Mouse (Mus musculus) liver, embryonic 14.5 days (tissue): ENCODE data around the gene Kif17. TPM values are rescaled to one million over a fixed set of nuclear protein-coding genes. Genes with fewer than 3 reads are reported as not detected.

Source experiments
- ATAC-seq: fragments of 200-750 bp; cut with Nextera tagmentation; 2 replicates; pipeline ENCODE4 v1.8.0; 2017; ENCODE audit warnings: moderate number of reproducible peaks, mild to moderate bottlenecking, moderate library complexity; ENCODE audit not compliant: insufficient read depth
- DNase-seq, 3 experiments: peaks; one replicate each; pipeline ENCODE4 v3.0.0-alpha.2; 2012 to 2013; ENCODE audit warnings: low read depth in 3 of 3, low spot score in 3 of 3
- H3K27ac ChIP-seq: fragments of 300-500 bp; sonication (generic); 2 replicates; pipeline ENCODE4 v1.5.1; 2014; ENCODE audit warnings: moderate library complexity, mild to moderate bottlenecking, control low read depth, inconsistent platforms
- H3K27me3 ChIP-seq: fragments of 300-500 bp; sonication (generic); 2 replicates; pipeline ENCODE4 v1.6.1; 2014; ENCODE audit warnings: mild to moderate bottlenecking, low read length, moderate library complexity; ENCODE audit not compliant: control insufficient read depth, insufficient read depth
- H3K36me3 ChIP-seq: fragments of 300-500 bp; sonication (generic); replicated peaks from 2 replicates; pipeline ENCODE4 v1.6.1; 2014; ENCODE audit warnings: low read depth; ENCODE audit not compliant: control insufficient read depth, insufficient read depth
- H3K4me1 ChIP-seq, 2 experiments: fragments of 200-500 bp in 1 of 2; fragments of 300-500 bp in 1 of 2; sonication (generic) in 1 of 2; replicated peaks; 2 replicates each; pipeline ENCODE4 v1.6.1; 2012 to 2014; ENCODE audit warnings: antibody characterized with exemption in 1 of 2, inconsistent platforms in 1 of 2, low read length in 1 of 2; ENCODE audit not compliant: control insufficient read depth in 2 of 2, insufficient read depth in 2 of 2
- H3K4me2 ChIP-seq: fragments of 300-500 bp; sonication (generic); 2 replicates; pipeline ENCODE4 v1.6.1; 2014; ENCODE audit warnings: low read depth, mild to moderate bottlenecking, control low read depth, moderate library complexity
- H3K4me3 ChIP-seq, 2 experiments: fragments of 200-500 bp in 1 of 2; fragments of 300-500 bp in 1 of 2; sonication (generic) in 1 of 2; 2 replicates each; pipeline ENCODE4 v1.5.1; 2012 to 2014; ENCODE audit warnings: low read depth in 2 of 2, low read length in 2 of 2, mild to moderate bottlenecking in 2 of 2, control low read depth in 1 of 2, inconsistent platforms in 1 of 2, moderate library complexity in 1 of 2; ENCODE audit not compliant: insufficient read depth in 1 of 2
- H3K9ac ChIP-seq: fragments of 300-500 bp; sonication (generic); replicated peaks from 2 replicates; pipeline ENCODE4 v1.6.1; 2014; ENCODE audit warnings: mild to moderate bottlenecking, control low read depth, moderate library complexity
- H3K9me3 ChIP-seq: fragments of 300-500 bp; sonication (generic); 2 replicates; pipeline ENCODE4 v1.6.1; 2016; ENCODE audit warnings: low read length, mixed read lengths; ENCODE audit not compliant: control insufficient read depth
- CTCF ChIP-seq: IDR thresholded peaks from 2 replicates; pipeline ENCODE4 v1.5.1; 2016; ENCODE audit warnings: antibody characterized with exemption, low read depth, control low read depth
- EP300 ChIP-seq: IDR thresholded peaks from 2 replicates; pipeline ENCODE4 v1.6.1; 2016; ENCODE audit warnings: antibody characterized with exemption, low read depth
- WGBS: fragments of 180-500 bp; shearing (Covaris S2); extraction: QIAGEN DNeasy Blood & Tissue Kit; methylation state at CpG from one replicate; pipeline ENCODE4 v1.1.7; 2014; ENCODE audit not compliant: insufficient replicate concordance; 5-methylcytosine and 5-hydroxymethylcytosine counted together
- microRNA-seq: library from miRNA; unstranded; fragments of <30 nt; microRNA quantifications from one replicate; pipeline ENCODE4, GENCODE M21; 2016
- polyA plus RNA-seq, 2 experiments: library from polyadenylated mRNA; depleted of rRNA in 1 of 2; stranded (reverse) in 1 of 2; unstranded in 1 of 2; fragments of >200 nt; fragmentation: Nextera tagmentation in 1 of 2; extraction: Ambion mirVana in 1 of 2; gene quantifications; 2 replicates each; pipeline versions ENCODE4 v1.2.1 to v1.2.3; 2012 to 2014

The Kif17 gene
- polyA plus RNA-seq, 2 experiments: 0.06 to 0.19 TPM

DNA sequence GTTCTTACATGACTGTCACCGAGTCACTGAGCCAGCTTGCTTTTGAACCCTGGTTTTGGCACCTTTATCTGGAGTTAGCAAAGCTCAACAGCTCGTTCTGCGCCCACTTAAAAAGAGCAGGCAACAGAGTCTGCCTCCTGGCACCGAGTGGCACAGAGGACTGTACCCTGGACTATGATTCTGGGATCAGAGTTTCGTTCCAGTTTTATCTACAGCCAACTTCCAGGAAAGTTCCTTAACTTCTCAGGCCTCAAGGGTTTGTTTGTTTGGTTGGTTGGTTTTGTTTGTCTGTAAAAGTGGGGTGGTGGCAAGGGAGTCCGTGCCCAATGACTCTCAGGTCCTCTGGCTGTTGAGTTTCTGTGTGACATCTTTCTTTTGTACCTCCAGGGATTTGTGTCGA lies 98.5 kb downstream of the Kif17 start:
- no peaks in the 10 kb centered on the region for H3K36me3 ChIP-seq
- no peak overlapping the region for H3K4me3 ChIP-seq
- no peak overlapping the region for H3K9ac ChIP-seq
- peaks cover 0 to 2% of the 10 kb centered on the region in 2 experiments; a peak in 1 of 4 replicates for H3K4me1 ChIP-seq
- no peak for ATAC-seq
- no peak for DNase-seq
- TF ChIP-seq CTCF: no peak
- no peak for TF ChIP-seq EP300
- 54% methylated on average over 7 of the region's 7 CpGs for WGBS
- no peaks in the 10 kb centered on the region for H3K27me3 ChIP-seq
- no peaks in the 10 kb centered on the region for H3K9me3 ChIP-seq
- no peak overlapping the region for H3K27ac ChIP-seq
- H3K4me2 ChIP-seq: no peak overlapping the region

Small RNAs within 50 kb of the gene (microRNA-seq; reads per million reads assigned to microRNA genes)
- not detected for gene Gm27646
- gene Mir7019: not detected

Other genes with a start within 250 kb of the Kif17 start
- gene Hp1bp3, start 34.1 kb upstream of the Kif17 start, polyA plus RNA-seq (2012; rRNA removed): 25.2 and 34.7 TPM in 2 replicates
- 36.1 and 41.9 TPM in 2 replicates for gene Hp1bp3, start 34.1 kb upstream of the Kif17 start, polyA plus RNA-seq (2014; fragmentation: Nextera tagmentation; extraction: Ambion mirVana)
- gene Sh2d5, start within 50 bp of the Kif17 start, polyA plus RNA-seq (2012; rRNA removed): 0.68 and 1.2 TPM in 2 replicates
- gene Sh2d5, start within 50 bp of the Kif17 start, polyA plus RNA-seq (2014; fragmentation: Nextera tagmentation; extraction: Ambion mirVana): 0.27 and 0.47 TPM in 2 replicates
- gene Ddost, start 54.3 kb downstream of the Kif17 start, polyA plus RNA-seq (2012; rRNA removed): 83.1 and 91.7 TPM in 2 replicates
- gene Ddost, start 54.3 kb downstream of the Kif17 start, polyA plus RNA-seq (2014; fragmentation: Nextera tagmentation; extraction: Ambion mirVana): 135 and 141 TPM in 2 replicates
- 13.2 and 14.3 TPM in 2 replicates for gene Pink1, start 75.9 kb downstream of the Kif17 start, polyA plus RNA-seq (2012; rRNA removed)
- gene Pink1, start 75.9 kb downstream of the Kif17 start, polyA plus RNA-seq (2014; fragmentation: Nextera tagmentation; extraction: Ambion mirVana): 15.7 and 19.2 TPM in 2 replicates
- gene Cda, start 117.6 kb downstream of the Kif17 start, polyA plus RNA-seq (2012; rRNA removed): 2.6 and 2.7 TPM in 2 replicates
- gene Cda, start 117.6 kb downstream of the Kif17 start, polyA plus RNA-seq (2014; fragmentation: Nextera tagmentation; extraction: Ambion mirVana): 3.3 and 3.7 TPM in 2 replicates
- gene Fam43b, start 146.1 kb downstream of the Kif17 start, polyA plus RNA-seq (2012; rRNA removed): not detected in 2 replicates
- gene Fam43b, start 146.1 kb downstream of the Kif17 start, polyA plus RNA-seq (2014; fragmentation: Nextera tagmentation; extraction: Ambion mirVana): not detected in 2 replicates
- gene Mul1, start 184.2 kb downstream of the Kif17 start, polyA plus RNA-seq (2012; rRNA removed): 3.8 and 4.3 TPM in 2 replicates
- 7.7 and 8.7 TPM in 2 replicates for gene Mul1, start 184.2 kb downstream of the Kif17 start, polyA plus RNA-seq (2014; fragmentation: Nextera tagmentation; extraction: Ambion mirVana)
- gene Camk2n1, start 203.9 kb downstream of the Kif17 start, polyA plus RNA-seq (2012; rRNA removed): 2.3 and 2.6 TPM in 2 replicates
- 1.1 TPM in 2 replicates for gene Camk2n1, start 203.9 kb downstream of the Kif17 start, polyA plus RNA-seq (2014; fragmentation: Nextera tagmentation; extraction: Ambion mirVana)